In genomic region chr6:86847816-86848215, GRCm38 (mm10) we compare ENCODE assay signal across 8 mouse cellular contexts. TPM values are rescaled to one million over a fixed set of nuclear protein-coding genes. Genes with fewer than 3 reads are reported as not detected.
A peak's percentile ranks its signal among the peaks of the same experiment; 100 is the strongest.
DNase-seq lines count a peak whose midpoint lies in the region; ATAC-seq and TF ChIP-seq lines count a peak whose summit lies in the region.

No protein-coding gene starts in this region.

- H3K4me2 ChIP-seq in kidney, embryonic 16.5 days (replicated peaks; ENCODE audit: low read depth, low read length), result peak overlapping the region; percentile 78
- peak overlapping the region; percentile 88 for H3K4me2 ChIP-seq in hindbrain, embryonic 16.5 days (ENCODE audit: low read length)
- H3K4me2 ChIP-seq in midbrain, embryonic 14.5 days (ENCODE audit: low read length), result peak overlapping the region; percentile 88

- TF ChIP-seq POLR2A in kidney, adult 2 months (IDR thresholded peaks at IDR 0.05; ENCODE audit: low read depth, low read length), result no peak
- no peak for TF ChIP-seq POLR2A in cortical plate, adult 2 months (IDR thresholded peaks at IDR 0.05; ENCODE audit: extremely low read depth, insufficient read depth, low read length)
- no peak for TF ChIP-seq POLR2A in lung, adult 2 months (IDR thresholded peaks at IDR 0.05; ENCODE audit: borderline replicate concordance, extremely low read depth, low read depth, low read length)

- 0 out of 2 replicates have a peak overlapping the region, but pooled peaks have one; percentile 89 for H3K9ac ChIP-seq in kidney, embryonic 16.5 days (replicated peaks; ENCODE audit: low read length)
- H3K9ac ChIP-seq in hindbrain, embryonic 16.5 days (ENCODE audit: low read depth, low read length), result no peak overlapping the region
- peak overlapping the region; percentile 80 for H3K9ac ChIP-seq in midbrain, embryonic 14.5 days (replicated peaks; ENCODE audit: low read length)

- no peak for ATAC-seq in kidney, embryonic 16.5 days (ENCODE audit: low FRiP score, low TSS enrichment)
- no peak for ATAC-seq in hindbrain, embryonic 16.5 days
- ATAC-seq in midbrain, embryonic 14.5 days (ENCODE audit: low FRiP score, low TSS enrichment), result no peak
- ATAC-seq in erythroblast, adult 5-6 weeks (replicated peaks; ENCODE audit: low FRiP score, poor library complexity, severe bottlenecking), result no peak

- H3K4me3 ChIP-seq in kidney, embryonic 16.5 days (ENCODE audit: low read length), result peak overlapping the region; percentile 63; the same call in 1 of the 2 replicates
- H3K4me3 ChIP-seq in kidney, adult 2 months (ENCODE audit: insufficient read depth, low read depth, low read length), result no peak overlapping the region
- H3K4me3 ChIP-seq in cortical plate, adult 2 months (ENCODE audit: insufficient read depth, low read length), result peak overlapping the region; percentile 65; the same call in 1 of the 2 replicates
- H3K4me3 ChIP-seq in hindbrain, embryonic 16.5 days (ENCODE audit: low read length), result peak overlapping the region; percentile 83
- peak overlapping the region; percentile 81 for H3K4me3 ChIP-seq in midbrain, embryonic 14.5 days (replicated peaks; ENCODE audit: low read depth, low read length)
- H3K4me3 ChIP-seq in lung, adult 2 months (replicated peaks; ENCODE audit: extremely low read depth, low read depth, low read length), result no peak overlapping the region

- TF ChIP-seq CTCF in kidney, adult 2 months (conservative IDR thresholded peaks at IDR 0.05; ENCODE audit: insufficient read depth, insufficient read length, low read depth, low read length), result no peak
- TF ChIP-seq CTCF in cortical plate, adult 2 months (IDR thresholded peaks at IDR 0.05; ENCODE audit: extremely low read depth, insufficient read depth, low read length), result no peak
- TF ChIP-seq CTCF in lung, adult 2 months (IDR thresholded peaks at IDR 0.05; ENCODE audit: insufficient read depth, low read length), result no peak

- H3K9me3 ChIP-seq in kidney, embryonic 16.5 days (ENCODE audit: low read length), result no peaks in the 10 kb centered on the region
- H3K9me3 ChIP-seq in hindbrain, embryonic 16.5 days (ENCODE audit: control insufficient read depth, low read length), result no peaks in the 10 kb centered on the region
- H3K9me3 ChIP-seq in midbrain, embryonic 14.5 days (ENCODE audit: control insufficient read depth, low read length), result no peaks in the 10 kb centered on the region

- peaks cover 32% of the 10 kb centered on the region for H3K4me1 ChIP-seq in kidney, embryonic 16.5 days (ENCODE audit: insufficient read depth, low read length)
- H3K4me1 ChIP-seq in kidney, adult 2 months (ENCODE audit: control insufficient read depth, insufficient read depth, low read length), result peaks cover 7% of the 10 kb centered on the region
- peaks cover 2% of the 10 kb centered on the region; the same call in 1 of the 2 replicates for H3K4me1 ChIP-seq in cortical plate, adult 2 months (ENCODE audit: control insufficient read depth, insufficient read depth, low read length)
- H3K4me1 ChIP-seq in hindbrain, embryonic 16.5 days (ENCODE audit: control insufficient read depth, insufficient read depth, low read depth, low read length), result peaks cover 27% of the 10 kb centered on the region
- peaks cover 30% of the 10 kb centered on the region for H3K4me1 ChIP-seq in midbrain, embryonic 14.5 days (ENCODE audit: control insufficient read depth, insufficient read depth, low read length)
- H3K4me1 ChIP-seq in lung, adult 2 months (ENCODE audit: control insufficient read depth, insufficient read depth, low read length), result peaks cover 16% of the 10 kb centered on the region

- no peaks in the 10 kb centered on the region for H3K27me3 ChIP-seq in kidney, embryonic 16.5 days (ENCODE audit: insufficient read depth, low read length)
- H3K27me3 ChIP-seq in kidney, adult 2 months (replicated peaks; ENCODE audit: control insufficient read depth, insufficient read depth, low read length), result no peaks in the 10 kb centered on the region
- H3K27me3 ChIP-seq in hindbrain, embryonic 16.5 days (replicated peaks; ENCODE audit: control insufficient read depth, insufficient read depth, low read length), result no peaks in the 10 kb centered on the region
- H3K27me3 ChIP-seq in midbrain, embryonic 14.5 days (ENCODE audit: control insufficient read depth, insufficient read depth, low read length), result no peaks in the 10 kb centered on the region

- no peaks in the 10 kb centered on the region for H3K36me3 ChIP-seq in kidney, embryonic 16.5 days (ENCODE audit: insufficient read depth, low read length)
- H3K36me3 ChIP-seq in kidney, adult 2 months (ENCODE audit: control insufficient read depth, insufficient read depth, low read length), result no peaks in the 10 kb centered on the region
- H3K36me3 ChIP-seq in hindbrain, embryonic 16.5 days (ENCODE audit: control insufficient read depth, insufficient read depth, low read length), result no peaks in the 10 kb centered on the region
- H3K36me3 ChIP-seq in midbrain, embryonic 14.5 days (ENCODE audit: control insufficient read depth, insufficient read depth, low read length), result no peaks in the 10 kb centered on the region

- WGBS in kidney, embryonic 16.5 days, result 85% methylated on average over 8 of the region's 8 CpGs
- WGBS in kidney, adult 2 months, result 86% methylated on average over 8 of the region's 8 CpGs
- WGBS in hindbrain, embryonic 16.5 days, result 94% methylated on average over 8 of the region's 8 CpGs
- WGBS in midbrain, embryonic 14.5 days, result 95% methylated on average over 8 of the region's 8 CpGs
- WGBS in lung, adult 2 months, result 91% methylated on average over 8 of the region's 8 CpGs

- no peak for DNase-seq in kidney, adult 2 months
- DNase-seq in midbrain, embryonic 14.5 days, result no peak
- no peak for DNase-seq in cerebellum, adult 8-10 months
- no peak for DNase-seq in lung, adult 2 months

- H3K27ac ChIP-seq in kidney, embryonic 16.5 days (ENCODE audit: low read length), result no peak overlapping the region
- H3K27ac ChIP-seq in kidney, adult 2 months (ENCODE audit: insufficient read depth, low read depth, low read length), result no peak overlapping the region
- H3K27ac ChIP-seq in cortical plate, adult 2 months (ENCODE audit: insufficient read depth, low read length), result no peak overlapping the region
- no peak overlapping the region for H3K27ac ChIP-seq in hindbrain, embryonic 16.5 days (ENCODE audit: low read depth, low read length)
- H3K27ac ChIP-seq in midbrain, embryonic 14.5 days (replicated peaks; ENCODE audit: low read depth, low read length), result no peak overlapping the region

RNA-seq across cellular contexts. Expression of gene Aak1, which starts 1.5 kb away (rescaled TPM):
- polyA plus RNA-seq in kidney, embryonic 16.5 days (2015; fragmentation: Nextera tagmentation; extraction: Ambion mirVana), result 9.0 and 13.5 TPM in 2 replicates
- 28.9 and 30.6 TPM in 2 replicates for polyA plus RNA-seq in kidney, adult 2 months (2012; rRNA removed)
- polyA plus RNA-seq in cortical plate, adult 2 months (2012; rRNA removed), result 152 and 173 TPM in 2 replicates
- polyA plus RNA-seq in hindbrain, embryonic 16.5 days (2015; fragmentation: Nextera tagmentation; extraction: Ambion mirVana), result 39.1 and 40.2 TPM in 2 replicates
- 41.9 and 43.9 TPM in 2 replicates for polyA plus RNA-seq in midbrain, embryonic 14.5 days (2014; fragmentation: Nextera tagmentation; extraction: Ambion mirVana)
- polyA plus RNA-seq in lung, adult 2 months (2012; rRNA removed), result 17.7 and 23.0 TPM in 2 replicates
- total RNA-seq in erythroblast, adult 5-6 weeks (2015; ENCODE audit: low replicate concordance), result 4.4 and 24.0 TPM in 2 replicates
- total RNA-seq in erythroblast, adult 5-6 weeks (2017; ENCODE audit: low replicate concordance), result 3.1 and 10.4 TPM in 2 replicates

RNA-seq across cellular contexts. Expression of gene Anxa4, which starts 54.4 kb away (rescaled TPM):
- polyA plus RNA-seq in kidney, embryonic 16.5 days (2015; fragmentation: Nextera tagmentation; extraction: Ambion mirVana), result 50.7 and 59.2 TPM in 2 replicates
- polyA plus RNA-seq in kidney, adult 2 months (2012; rRNA removed), result 57.2 and 68.8 TPM in 2 replicates
- 7.0 and 7.1 TPM in 2 replicates for polyA plus RNA-seq in cortical plate, adult 2 months (2012; rRNA removed)
- polyA plus RNA-seq in hindbrain, embryonic 16.5 days (2015; fragmentation: Nextera tagmentation; extraction: Ambion mirVana), result 6.3 and 7.4 TPM in 2 replicates
- polyA plus RNA-seq in midbrain, embryonic 14.5 days (2014; fragmentation: Nextera tagmentation; extraction: Ambion mirVana), result 2.8 and 5.6 TPM in 2 replicates
- 76.5 and 110 TPM in 2 replicates for polyA plus RNA-seq in lung, adult 2 months (2012; rRNA removed)
- total RNA-seq in erythroblast, adult 5-6 weeks (2015; ENCODE audit: low replicate concordance), result 3.7 and 5.9 TPM in 2 replicates
- total RNA-seq in erythroblast, adult 5-6 weeks (2017; ENCODE audit: low replicate concordance), result 3.7 and 8.4 TPM in 2 replicates

Comparison
In these comparisons a context has a peak if more than half of its experiments do, and no peak if none do; other contexts are left out.
1. H3K4me3 ChIP-seq: peak in kidney, embryonic 16.5 days (single experiment), cortical plate, adult 2 months (single experiment), hindbrain, embryonic 16.5 days (single experiment) and midbrain, embryonic 14.5 days (single experiment); none in kidney, adult 2 months (single experiment) and lung, adult 2 months (single experiment).
2. Peak in every context shown above with its lines, with median percentiles within 50 percentile points of each other: H3K4me2 ChIP-seq.